Mouse (Mus musculus) frontal cortex, postnatal 10 days (tissue): ENCODE measurements around the gene Capn12.
"Not testable (repeated sequence)": the region's sequence is repeated elsewhere in the genome, so short reads cannot be mapped to it uniquely, and the experiment has no call there.

Experiments
- DNase-seq, 2 experiments: peaks; one replicate each; pipeline ENCODE4 v3.0.0; 2022; ENCODE audit warnings: low spot score in 2 of 2, mixed read lengths in 1 of 2

The Capn12 gene

DNA sequence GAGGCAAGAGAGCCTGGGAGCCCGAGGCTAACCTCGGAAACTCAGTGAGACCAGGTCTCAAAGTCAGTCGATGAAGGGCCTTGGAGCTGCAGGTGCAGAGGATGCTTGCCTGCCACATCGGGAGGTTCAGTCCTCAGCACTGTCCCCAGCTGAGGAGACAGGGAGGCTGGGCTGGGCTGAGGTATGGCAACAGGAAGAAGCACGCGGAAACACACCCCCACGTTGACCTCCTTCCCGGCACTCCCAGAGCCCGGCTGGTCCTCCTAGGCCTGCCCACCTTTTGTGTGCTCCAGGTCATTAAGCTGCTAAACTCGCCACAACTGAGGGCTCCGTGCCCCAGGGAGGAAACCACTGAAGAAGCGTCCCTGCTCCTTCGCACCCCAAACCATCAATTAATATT is at the start of gene Capn12:
TSS of gene Capn12 (plus strand) at position 224 of the 400 bp plus-strand sequence.
- DNase-seq, result no peak

DNA sequence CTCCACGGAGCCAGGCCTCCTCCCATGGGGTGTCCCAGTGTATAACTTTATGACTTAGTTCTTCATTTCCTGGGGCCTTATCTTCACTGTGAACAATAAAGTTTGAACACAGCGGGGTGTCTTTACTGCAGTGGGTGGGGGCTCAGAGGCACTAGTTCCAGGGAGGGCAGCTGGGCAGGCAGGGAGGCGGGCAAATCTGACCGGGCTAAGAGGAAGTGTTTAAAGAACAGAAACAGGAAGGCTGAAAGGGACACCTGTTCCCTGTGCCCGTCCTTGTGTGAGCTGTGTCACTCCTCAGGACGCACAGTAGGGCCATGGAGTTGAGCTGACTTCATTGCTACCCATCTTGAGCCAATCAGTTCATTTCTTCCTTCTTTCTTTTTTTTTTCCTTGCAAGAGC is 49.1 kb upstream of the Capn12 start:
- no peak for DNase-seq

DNA sequence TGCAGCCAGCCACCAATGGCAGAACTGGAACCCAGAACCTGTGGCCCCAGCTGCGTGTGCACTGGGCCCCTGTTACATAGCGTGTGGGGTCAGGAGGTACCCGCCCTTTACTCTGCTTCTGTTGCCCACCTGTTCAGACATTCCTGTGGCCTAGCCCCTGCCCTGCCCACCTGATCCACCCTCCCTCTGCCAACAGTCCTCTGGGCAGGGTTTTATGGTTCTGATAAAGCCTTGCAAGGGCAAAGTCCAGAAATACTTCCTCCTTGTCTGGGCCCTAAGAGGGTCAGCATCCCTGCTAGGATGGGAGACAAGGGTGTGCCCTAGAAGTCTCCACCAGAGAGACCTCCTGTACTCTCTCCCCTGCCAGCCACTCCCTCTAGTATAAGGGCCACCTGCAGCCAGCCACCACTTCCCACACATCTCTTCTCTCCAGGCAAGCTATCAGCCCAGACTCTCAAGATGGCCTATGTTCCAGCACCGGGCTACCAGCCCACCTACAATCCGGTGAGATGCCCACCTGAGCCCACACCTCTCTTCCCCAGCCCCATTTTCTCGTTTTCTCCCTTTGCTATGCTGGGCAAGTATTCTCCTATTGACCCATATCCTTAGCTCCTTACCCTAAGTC is 47.4 kb upstream of the Capn12 start, which contains the start of gene Lgals4:
TSS of gene Lgals4 (plus strand) at position 132 of the 625 bp plus-strand sequence.
- no peak for DNase-seq

DNA sequence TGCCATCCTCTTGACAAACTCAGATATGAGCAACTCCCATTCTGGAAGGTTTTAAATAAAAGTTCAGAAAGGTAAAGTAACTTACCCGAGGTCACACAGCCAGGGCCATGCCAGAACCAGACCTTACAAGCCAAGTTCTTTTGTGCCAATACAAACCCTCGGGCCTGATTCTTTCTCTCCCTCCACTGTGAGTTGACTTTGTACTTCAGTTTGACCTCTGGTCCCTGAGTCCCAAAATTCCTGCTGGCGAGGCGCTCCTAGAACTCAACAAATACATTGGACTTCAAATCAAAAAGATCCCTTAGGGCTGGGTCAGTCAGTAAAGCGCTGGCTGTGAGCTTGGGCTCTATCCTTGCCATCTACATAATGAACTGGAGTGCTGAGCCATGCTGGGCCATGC is 44.3 kb upstream of the Capn12 start:
- DNase-seq, result no peak

DNA sequence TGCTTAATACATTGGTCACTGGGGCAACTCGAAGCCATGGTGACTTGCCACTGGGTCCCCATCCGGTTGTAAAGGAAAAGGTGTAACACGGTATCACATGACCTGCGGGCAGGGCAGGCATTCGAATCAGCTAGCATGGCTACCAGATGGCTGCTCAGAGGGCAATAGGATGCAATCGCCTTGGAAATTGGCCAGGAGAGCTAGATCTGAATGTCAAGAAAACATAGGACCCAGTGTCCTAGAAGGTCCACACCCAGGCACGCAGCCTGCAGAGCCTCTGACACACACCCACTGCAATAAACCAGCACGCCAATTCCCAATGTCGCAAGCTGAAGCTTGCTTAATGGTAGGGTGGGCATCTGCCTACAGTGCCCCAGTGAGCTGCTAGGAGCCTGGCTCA is 42.9 kb upstream of the Capn12 start:
- no peak for DNase-seq

DNA sequence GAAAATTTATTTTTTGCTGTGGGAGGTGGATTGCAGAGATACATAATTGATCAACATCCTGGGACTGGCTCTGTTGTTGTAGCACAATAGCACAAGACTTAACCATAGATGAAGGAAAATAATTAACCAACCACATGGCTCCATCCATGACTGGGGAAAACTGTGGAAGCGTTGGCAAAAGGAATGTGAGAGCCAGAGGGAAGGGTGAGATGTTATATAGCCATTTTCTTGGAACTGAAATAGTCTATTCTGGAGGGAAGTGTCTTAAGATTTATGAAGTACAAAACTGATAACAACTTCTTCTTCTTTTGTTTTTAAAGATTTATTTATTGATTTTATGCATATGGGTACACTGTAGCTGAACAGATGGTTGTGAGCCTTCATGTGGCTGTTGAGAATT is 33.9 kb upstream of the Capn12 start:
- no peak for DNase-seq

DNA sequence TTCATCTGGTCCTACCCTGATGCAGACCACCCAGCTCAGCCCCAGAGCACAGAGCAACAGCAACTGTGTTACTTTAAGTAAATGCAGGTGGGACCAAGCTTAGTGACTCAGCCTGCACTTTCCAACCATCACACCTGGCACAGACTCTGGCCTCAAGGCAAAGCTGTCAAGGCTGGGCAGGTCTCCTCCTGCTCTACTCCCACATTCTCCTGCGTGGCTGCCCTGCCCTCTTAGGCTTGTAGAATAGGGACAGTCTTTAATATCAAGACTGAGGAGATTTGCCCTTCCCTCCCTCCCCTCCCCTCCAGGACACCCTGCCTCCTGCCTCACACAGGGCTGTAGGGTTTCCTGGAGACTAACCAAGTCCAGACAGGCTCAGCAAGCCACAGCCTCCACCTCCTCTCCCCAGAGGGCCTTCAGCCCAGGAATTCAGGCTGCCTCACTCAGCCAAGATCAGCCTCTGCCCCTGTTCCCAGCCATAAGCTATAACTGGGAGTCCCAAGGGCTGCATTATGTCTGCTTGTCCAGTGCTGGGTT is 31.5 kb upstream of the Capn12 start:
- DNase-seq, result no peak

DNA sequence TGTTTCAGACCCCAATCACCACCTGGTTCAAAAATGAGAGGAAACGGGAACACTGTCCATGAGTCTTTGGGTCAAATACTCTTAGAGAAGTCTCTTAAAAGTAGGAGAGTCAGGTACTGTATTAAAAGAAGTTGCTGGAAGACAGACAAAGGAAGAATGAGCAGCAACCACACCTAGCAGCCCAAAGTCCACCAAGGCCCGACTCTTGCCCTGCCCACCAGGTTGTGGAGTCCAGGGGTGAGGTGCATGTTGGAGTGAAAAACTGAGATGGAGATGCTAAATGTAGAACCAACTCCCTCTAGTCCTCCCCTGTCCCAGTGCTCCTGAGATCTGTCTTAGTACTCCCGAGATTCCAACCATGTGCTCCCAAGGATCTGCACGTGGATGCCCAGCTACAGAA is 30.6 kb upstream of the Capn12 start:
- DNase-seq, result no peak

DNA sequence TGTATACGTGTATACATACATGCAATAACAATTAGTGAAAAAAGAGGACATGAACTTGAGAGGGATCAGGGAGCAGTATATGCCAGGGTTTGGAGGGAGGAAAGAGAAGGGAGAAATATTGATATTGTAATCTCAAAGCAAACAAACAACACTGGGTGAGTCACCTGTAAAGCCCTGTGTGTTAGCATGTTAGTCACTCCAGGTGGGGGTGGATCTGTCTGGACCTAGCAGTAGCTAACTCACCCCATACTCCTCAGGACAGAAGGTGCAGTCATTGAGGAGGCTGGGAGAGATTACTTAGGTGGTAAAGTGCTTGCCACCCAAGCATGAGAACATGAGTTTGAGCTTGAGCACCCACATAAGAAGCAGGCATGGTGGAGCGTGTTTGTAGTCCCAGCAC is 21.3 kb upstream of the Capn12 start:
- DNase-seq, result no peak

DNA sequence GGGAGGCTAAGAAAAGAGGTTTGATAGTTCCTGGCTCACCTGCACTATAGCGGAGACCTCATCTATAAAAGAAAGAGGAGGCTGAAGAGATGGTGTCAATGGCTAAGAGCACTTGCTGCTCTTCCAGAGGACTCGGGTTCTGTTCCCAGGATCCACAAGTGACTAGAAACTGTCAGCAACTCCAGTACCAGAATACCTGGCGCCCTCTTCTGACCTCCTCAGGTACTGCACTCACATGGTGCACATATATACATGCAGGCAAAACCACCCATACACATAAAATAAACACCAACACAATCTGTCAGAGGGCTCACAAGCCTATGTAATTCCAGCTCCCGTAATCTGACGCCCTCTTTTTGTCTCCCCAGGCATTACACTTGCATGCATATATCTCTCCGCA is 20.3 kb upstream of the Capn12 start:
- no peak for DNase-seq

DNA sequence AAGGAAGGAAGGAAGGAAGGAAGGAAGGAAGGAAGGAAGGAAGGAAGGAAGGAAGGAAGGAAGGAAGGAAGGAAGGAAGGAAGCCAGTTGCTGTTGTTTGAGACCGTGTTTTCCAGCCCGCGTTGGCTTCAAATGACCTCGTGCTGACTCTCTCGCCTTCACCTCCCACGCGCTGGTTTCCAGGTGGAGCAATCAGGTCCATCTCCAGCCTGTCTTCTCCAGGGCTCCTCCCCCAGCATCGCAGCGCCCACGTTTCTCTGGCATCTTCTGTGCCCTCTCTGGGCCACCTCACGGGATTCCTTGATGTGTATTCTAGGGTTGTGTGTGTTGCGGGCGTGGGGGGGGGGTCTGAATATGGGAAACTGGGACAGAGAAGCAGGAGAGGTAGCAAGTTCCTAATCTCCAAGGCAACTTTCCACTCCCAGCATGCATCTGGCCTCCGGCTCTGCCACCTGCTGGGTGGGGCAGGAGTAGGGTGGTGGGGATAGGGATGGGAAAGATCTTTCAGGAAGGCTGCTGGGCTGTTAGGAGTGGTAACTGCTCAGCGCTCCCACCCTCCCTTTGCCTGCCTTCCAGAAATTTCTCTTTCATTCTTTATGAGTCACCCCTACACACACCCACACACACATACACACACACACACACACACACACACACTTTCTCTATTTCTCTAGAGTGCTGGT is 18.3 kb upstream of the Capn12 start:
- peak; percentile 52 to 76 for DNase-seq

DNA sequence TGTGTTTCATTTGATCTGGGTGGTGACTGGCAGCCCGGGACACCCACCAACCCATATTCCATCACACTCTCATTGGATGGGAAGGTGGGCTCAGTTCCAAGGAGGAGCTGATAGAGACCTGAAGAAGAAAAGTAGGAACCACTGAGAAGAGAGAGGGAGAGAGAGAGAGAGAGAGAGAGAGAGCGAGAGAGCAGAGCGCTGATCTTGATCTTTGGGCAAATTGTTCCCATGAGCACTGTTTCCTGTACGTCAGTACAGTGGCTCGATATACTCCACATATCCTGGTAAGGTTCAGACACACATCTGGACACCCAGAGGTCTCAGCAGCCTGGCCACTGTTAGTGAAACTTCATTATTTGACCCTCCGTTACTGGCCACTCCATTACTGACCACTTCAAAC is 17.7 kb upstream of the Capn12 start, which contains the start of gene Lgals7:
TSS of gene Lgals7 (plus strand) at position 314 of the 400 bp plus-strand sequence.
- DNase-seq, result no peak

DNA sequence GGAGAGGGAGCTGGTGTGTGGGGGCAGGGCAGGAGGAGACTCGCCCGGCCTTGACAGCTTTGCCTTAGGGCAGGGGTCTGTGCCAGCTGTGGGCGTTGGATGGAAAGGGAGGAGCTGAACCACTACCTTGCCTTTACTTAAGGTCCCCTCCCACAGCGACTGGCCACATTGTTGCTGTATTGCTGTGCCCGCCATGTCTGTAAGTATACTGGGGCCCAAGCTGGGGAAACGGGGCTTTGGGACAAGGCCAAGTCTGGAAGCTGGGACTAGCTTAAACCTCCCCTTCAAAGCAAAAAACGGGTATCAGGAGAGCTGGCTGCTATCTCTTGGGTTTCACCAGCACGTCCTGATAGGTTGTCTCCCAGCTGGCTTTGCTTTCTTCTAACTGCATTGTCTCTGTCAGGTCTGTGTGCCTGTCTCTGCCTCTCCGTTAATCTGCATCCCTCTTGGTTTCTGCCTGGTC is 16.9 kb upstream of the Capn12 start:
- no peak for DNase-seq

DNA sequence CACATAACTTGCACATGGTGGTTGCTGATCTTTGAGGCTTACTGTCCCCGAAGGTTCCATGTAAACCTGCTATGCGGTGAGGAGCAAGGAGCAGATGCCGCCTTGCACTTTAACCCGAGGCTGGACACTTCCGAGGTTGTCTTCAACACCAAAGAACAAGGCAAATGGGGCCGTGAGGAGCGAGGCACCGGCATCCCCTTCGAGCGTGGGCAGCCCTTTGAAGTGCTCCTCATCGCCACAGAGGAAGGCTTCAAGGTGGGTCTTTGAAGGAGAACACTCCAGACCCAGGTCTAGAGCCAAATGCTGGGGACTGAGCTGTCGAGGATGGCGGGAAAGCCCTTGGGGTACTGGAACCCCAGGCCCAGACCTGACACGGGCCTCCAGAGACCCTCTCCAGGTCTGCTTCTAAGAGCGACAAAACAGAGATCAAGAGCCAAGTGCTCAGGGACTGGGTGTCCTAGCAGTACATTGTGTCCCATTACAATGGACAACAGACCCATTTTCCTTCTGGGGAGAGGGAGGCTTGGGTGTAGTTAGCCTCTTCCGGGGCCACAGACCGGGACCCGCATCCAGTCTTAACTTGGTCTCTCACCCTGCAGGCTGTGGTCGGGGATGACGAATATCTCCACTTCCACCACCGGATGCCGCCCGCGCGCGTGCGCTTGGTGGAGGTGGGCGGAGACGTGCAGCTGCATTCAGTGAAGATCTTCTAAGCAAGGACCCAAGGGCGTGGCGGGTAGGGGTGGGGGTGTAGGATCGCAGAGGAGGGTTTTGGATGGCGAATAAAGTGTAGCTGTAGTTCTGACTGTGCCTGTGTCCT is 15.5 kb upstream of the Capn12 start:
- DNase-seq, result peak; percentile 73 to 75

DNA sequence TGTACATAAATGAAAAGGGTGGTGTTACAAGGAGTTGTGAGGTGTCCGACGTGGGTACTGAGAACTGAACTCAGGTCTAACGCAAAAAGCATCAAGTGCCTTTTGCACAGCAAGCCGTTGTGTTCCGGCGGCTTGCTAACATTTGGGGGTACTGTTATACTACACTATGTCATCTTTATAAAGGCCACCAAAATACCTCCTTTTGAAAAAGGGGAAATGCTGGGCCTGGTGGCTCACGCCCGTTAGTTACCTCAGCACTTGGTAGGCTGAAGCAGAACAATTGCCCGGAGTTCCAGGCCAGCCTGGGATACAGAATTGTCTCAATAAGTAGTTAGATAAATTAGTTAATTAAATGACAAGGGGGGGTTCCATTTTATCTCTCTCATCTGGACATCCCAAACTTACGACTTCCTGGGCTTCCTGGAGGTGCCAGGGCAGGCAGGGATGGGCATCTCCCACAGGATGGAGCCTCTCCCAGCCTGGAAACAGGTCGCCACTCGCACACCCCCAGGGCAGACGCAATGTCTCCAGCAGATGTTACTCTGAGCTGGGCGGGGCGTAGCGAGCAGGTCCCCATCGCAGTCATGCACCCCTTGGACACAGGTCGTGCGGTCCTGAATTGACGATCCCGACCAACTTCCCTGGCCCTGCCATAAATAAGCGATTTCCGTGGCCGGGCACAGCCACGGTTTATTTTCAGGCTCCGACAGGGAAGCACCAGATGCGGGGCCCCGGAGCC is 14.3 kb upstream of the Capn12 start:
- no peak for DNase-seq

DNA sequence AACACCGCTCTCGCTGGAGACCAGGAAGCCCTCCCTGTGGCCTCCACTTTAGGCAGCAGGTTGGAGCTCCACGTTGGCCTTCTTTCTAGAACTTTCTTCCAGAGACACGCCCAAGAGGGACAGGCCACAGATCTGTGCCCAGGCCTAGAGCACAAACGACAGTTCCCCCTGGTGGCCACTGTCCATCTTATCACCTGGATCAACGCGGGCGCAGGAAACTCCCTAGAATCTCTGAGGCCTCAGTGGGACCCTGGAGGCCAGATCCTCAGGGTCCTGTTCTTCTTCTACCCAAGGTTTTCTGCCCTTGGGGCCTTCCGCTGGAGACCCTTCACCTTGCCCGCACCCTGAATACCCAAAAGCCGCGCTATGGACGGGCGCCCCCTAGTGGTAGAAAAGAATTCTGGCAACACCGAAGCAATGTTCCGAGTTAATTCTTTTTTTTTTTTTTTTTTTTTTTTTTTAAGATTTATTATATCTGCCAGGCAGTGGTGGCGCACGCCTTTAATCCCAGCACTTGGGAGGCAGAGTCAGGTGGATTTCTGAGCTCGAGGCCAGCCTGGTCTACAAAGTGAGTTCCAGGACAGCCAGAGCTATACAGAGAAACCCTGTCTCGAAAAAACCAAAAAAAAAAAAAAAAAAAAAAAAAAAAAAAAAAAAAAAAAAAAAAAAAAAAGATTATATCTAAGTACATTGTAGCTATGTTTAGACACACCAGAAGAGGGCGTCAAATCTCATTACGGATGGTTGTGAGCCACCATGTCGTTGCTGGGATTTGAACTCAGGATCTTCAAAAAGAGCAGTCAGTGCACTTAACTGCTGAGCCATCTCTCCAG is 13.5 kb upstream of the Capn12 start:
- DNase-seq, result not testable (repeated sequence)

DNA sequence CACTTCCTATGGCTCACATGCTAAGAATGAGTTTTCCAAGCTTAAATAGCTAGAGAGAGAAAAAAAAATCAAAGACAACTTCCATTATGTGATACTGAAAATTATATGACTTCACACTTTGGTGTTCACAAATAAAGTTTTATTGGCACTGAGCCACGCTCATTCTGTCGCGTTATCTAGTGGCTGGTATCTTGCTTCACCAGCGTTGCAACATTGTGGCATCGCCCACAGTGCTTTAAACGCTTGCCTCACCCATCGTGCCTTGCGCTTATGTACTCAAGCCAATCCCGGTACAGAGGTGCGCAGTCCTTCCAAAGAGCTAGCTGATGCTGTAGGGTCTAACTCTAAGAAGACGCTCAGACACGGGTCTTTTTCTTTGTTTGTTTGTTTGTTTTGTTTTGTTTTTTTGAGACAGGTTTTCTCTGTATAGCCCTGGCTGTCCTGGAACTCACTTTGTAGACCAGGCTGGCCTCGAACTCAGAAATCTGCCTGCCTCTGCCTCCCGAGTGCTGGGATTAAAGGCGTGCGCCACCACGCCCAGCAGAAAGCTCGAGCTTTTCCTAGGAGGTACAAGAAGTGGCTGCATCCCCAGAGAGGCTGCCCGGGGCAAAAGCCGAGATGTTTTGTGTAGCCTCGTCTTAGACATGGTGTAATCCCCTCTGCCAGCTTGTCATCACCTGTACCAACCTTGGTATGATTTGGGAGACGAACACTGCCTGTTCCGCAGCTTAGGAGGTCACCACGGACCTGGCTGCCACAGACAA is 10.1 kb upstream of the Capn12 start:
- no peak for DNase-seq

DNA sequence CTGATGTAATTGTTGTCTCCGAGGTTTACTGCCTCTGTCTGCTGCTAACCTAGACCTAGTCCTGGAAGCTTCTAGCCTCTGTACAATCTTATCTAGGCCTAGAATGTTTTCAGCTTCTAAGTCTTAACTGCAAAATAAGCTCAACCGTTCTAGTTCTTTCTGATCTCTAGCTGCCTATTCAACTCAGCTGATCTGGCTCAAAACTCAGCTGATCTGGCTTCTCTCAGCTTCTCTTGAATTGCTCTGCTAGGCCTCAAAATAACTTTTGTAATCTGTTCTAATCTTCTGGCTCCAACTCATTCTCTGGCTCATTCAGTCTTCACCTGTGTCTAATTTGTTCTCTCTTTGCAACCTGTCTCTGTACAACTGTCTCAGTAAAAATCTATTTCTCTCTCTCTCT is 6.7 kb upstream of the Capn12 start:
- no peak for DNase-seq

DNA sequence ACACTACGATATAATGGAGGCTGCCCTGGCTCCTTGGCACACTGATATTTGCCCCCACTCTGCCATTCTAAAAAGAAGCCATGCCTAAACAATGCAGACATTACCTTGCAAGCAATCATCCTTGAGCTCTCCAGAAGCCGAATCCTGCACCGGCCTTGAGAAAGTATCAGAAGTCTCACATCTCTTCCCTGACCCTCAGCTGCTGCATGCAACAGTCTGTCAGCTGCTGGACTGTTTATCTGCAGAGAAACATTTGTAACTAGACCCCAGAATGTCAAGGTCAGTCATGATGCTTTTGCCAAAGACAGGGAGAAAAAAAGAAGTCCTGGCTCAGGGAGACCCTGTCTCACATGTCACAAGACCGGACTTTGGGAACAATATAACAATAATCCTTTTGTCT is 5.1 kb upstream of the Capn12 start:
- no peak for DNase-seq

DNA sequence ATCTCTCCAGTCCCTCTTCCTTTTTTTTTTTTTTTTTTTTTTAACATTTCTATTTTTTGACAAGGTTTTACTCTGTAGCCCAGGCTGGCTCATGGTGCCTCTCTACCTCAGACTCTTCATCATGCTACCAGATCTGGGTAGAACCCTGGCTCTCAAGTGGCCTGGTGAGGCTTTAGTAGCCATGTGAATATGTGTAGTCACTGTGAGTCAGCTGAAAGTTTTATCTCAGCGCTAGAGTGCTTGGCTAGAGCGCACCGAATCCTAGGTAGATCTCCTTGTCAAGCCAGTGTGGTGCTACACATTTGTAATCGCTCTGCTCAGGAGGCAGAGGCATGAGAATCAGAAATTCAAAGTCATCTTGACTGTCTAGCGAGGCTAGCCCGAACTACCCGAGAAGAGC is 4.1 kb upstream of the Capn12 start:
- DNase-seq, result no peak
